Mouse (Mus musculus): ENCODE measurements at regions not wholly inside any gene's neighbourhood (a gene's known extent, or its start where the extent isn't known, plus 50 kb on each side); places are given as distances from the start of the nearest gene placed in this dataset.
A peak's percentile ranks its signal among the peaks of the same experiment; 100 is the strongest.

DNA sequence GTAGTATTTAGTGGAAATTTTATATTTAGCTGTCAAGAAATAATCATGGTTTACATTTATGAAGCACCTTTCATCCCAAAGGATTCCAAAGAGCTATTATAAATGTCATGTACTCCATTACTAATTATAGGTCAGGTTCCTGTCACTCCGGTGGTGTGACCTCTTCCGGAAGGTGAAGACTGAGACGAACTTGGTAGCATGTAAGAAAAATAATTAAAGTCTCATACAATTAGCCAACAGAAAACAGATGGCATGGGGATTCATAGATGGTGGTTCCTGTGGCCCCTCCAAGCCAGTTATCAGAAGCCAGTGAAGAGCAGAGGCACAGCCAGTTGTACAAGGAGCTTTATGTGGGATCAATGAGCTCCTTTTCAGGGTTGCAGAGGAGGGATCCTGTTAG lies 238.6 kb upstream of the 4930412O13Rik start:
- Histone ChIP-seq H3K27me3 (replicated peaks) (no peaks in the 10 kb centered on the region), H3K4me1 (peaks cover 7% of the 10 kb centered on the region; the same call in 1 of the 2 replicates), H3K4me3 (no peak overlapping the region), H3K36me3 (no peaks in the 10 kb centered on the region), H3K4me2 (no peak overlapping the region), H3K27ac (replicated peaks) (no peak overlapping the region), H3K9me3 (no peaks in the 10 kb centered on the region), H3K9ac (no peak overlapping the region)
- WGBS, result 74% methylated on average over 3 of the region's 3 CpGs
- no peak for ATAC-seq (ENCODE audit: extremely low read depth, insufficient number of reproducible peaks, low FRiP score, low TSS enrichment)

- ATAC-seq (ENCODE audit: extremely low read depth, insufficient number of reproducible peaks, low FRiP score, low TSS enrichment), result no peak
- 70% methylated on average over 3 of the region's 3 CpGs for WGBS
- Histone ChIP-seq H3K27me3 (replicated peaks) (no peaks in the 10 kb centered on the region), H3K36me3 (no peaks in the 10 kb centered on the region), H3K4me2 (no peak overlapping the region), H3K27ac (replicated peaks) (no peak overlapping the region), H3K4me3 (no peak overlapping the region), H3K9me3 (no peaks in the 10 kb centered on the region), H3K4me1 (peaks cover 5% of the 10 kb centered on the region; the same call in 1 of the 2 replicates), H3K9ac (no peak overlapping the region)
These were observed 234.6 kb upstream of the 4930412O13Rik start for GRCm38 (mm10) chr2:9646466-9646865.

DNA sequence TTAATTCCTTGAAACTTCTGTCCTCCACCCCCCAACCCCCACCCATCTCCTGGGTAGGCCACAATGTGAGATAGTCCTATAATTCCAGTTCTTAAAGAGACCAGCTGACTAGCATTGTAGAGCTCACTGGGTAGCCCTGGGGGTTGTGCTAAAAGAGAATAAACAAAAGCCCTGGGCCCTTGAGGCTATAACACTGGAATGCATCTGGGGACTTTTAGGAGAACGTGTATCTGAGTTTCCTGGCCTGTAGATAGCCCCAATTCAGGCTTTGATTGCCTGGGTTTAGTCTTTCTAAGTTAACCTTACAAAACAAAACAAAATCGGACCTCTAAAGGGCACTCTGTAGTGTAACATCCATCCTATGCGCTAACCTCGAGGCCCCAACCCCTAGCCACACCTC lies 234.1 kb upstream of the 4930412O13Rik start:
- no peak for ATAC-seq (ENCODE audit: extremely low read depth, insufficient number of reproducible peaks, low FRiP score, low TSS enrichment)
- Histone ChIP-seq H3K4me2 (no peak overlapping the region), H3K9me3 (no peaks in the 10 kb centered on the region), H3K36me3 (no peaks in the 10 kb centered on the region), H3K27me3 (replicated peaks) (no peaks in the 10 kb centered on the region), H3K4me1 (0 out of 2 replicates have a peak, but pooled peaks cover under 1% of the 10 kb centered on the region), H3K9ac (no peak overlapping the region), H3K4me3 (no peak overlapping the region), H3K27ac (replicated peaks) (no peak overlapping the region)
- WGBS, result 29% methylated on average over 4 of the region's 4 CpGs

DNA sequence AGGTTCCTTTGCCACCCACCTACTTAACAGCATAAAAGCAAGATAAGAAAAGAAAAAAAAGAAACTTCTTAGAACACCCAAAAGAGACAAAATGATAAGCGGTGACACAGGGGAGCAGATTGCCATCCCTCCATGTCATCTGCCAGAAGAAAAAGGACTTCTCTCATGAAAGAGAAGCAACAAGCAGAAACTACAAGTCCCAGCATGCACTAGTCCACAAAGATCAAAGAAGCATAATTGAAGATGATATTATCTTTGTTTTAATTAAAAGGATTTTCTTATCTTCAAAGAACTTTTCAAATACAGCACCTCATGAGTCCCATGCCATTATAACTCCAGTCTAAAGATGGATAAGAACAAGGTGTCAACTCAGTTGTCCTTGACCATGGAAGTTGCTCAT lies 231.0 kb upstream of the 4930412O13Rik start:
- Histone ChIP-seq H3K4me3 (no peak overlapping the region), H3K36me3 (no peaks in the 10 kb centered on the region), H3K9ac (no peak overlapping the region), H3K27ac (replicated peaks) (no peak overlapping the region), H3K4me1 (no peaks in the 10 kb centered on the region), H3K9me3 (no peaks in the 10 kb centered on the region), H3K4me2 (no peak overlapping the region), H3K27me3 (replicated peaks) (no peaks in the 10 kb centered on the region)
- 79% methylated on average over 1 of the region's 1 CpGs for WGBS
- no peak for ATAC-seq (ENCODE audit: extremely low read depth, insufficient number of reproducible peaks, low FRiP score, low TSS enrichment)

- no peaks in the 10 kb centered on the region for H3K36me3 ChIP-seq
- WGBS, result 87% methylated on average over 4 of the region's 4 CpGs
- H3K9ac ChIP-seq, result no peak overlapping the region
- no peaks in the 10 kb centered on the region for H3K9me3 ChIP-seq
- H3K27me3 ChIP-seq (replicated peaks), result no peaks in the 10 kb centered on the region
- H3K4me3 ChIP-seq, result no peak overlapping the region
- no peak overlapping the region for H3K27ac ChIP-seq (replicated peaks)
- ATAC-seq (ENCODE audit: extremely low read depth, insufficient number of reproducible peaks, low FRiP score, low TSS enrichment), result no peak
- no peak overlapping the region for H3K4me2 ChIP-seq
- no peaks in the 10 kb centered on the region for H3K4me1 ChIP-seq
These were observed 222.2 kb upstream of the 4930412O13Rik start for GRCm38 (mm10) chr2:9658880-9659279.

GRCm38 (mm10) chr2:9669621-9670020 lies 211.4 kb upstream of the 4930412O13Rik start:
- Histone ChIP-seq H3K4me1 (no peaks in the 10 kb centered on the region), H3K27ac (replicated peaks) (no peak overlapping the region), H3K4me2 (no peak overlapping the region), H3K27me3 (replicated peaks) (no peaks in the 10 kb centered on the region), H3K4me3 (no peak overlapping the region), H3K9me3 (no peaks in the 10 kb centered on the region), H3K36me3 (no peaks in the 10 kb centered on the region), H3K9ac (no peak overlapping the region)
- 65% methylated on average over 4 of the region's 4 CpGs for WGBS
- ATAC-seq (ENCODE audit: extremely low read depth, insufficient number of reproducible peaks, low FRiP score, low TSS enrichment), result no peak

- H3K27me3 ChIP-seq (replicated peaks), result no peaks in the 10 kb centered on the region
- H3K36me3 ChIP-seq, result no peaks in the 10 kb centered on the region
- no peaks in the 10 kb centered on the region for H3K9me3 ChIP-seq
- WGBS, result 33% methylated on average over 7 of the region's 7 CpGs
- H3K4me1 ChIP-seq, result no peaks in the 10 kb centered on the region; the same call in 1 of the 2 replicates
- no peak overlapping the region for H3K4me3 ChIP-seq
- ATAC-seq (ENCODE audit: extremely low read depth, insufficient number of reproducible peaks, low FRiP score, low TSS enrichment), result no peak
- H3K27ac ChIP-seq (replicated peaks), result peak overlapping the region; percentile 59
- peak overlapping the region; percentile 4 for H3K4me2 ChIP-seq
- no peak overlapping the region for H3K9ac ChIP-seq
These were observed 199.3 kb upstream of the 4930412O13Rik start for GRCm38 (mm10) chr2:9681691-9682152.

DNA sequence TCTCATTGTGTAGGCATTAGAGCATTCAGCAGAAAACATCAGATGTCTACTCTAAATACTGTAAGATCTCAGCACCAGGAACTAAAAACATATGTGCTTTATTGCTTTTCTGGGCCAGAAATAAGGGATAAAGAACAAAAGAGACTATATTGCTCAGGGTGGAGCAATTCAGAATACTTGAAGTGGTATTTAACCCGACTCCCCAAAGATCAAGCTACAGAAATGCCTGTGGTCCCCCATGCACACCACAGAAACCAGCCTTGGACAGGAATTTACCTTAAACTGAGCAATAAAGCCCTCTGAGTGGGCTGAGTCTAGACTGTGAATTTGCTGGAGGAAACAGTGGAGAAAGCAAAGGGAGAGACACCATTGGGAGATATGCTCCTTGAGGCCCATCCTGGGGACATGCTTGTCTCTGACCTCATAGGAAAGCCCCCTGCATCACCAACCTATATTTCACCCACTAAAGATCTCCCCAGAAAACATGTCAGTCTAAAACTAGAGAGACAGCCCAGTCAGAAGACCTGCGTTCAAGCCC lies 197.3 kb upstream of the 4930412O13Rik start:
- no peak for ATAC-seq (ENCODE audit: extremely low read depth, insufficient number of reproducible peaks, low FRiP score, low TSS enrichment)
- no peak overlapping the region for H3K4me2 ChIP-seq
- WGBS, result 85% methylated on average over 2 of the region's 2 CpGs

GRCm38 (mm10) chr2:9688176-9688575 lies 192.9 kb upstream of the 4930412O13Rik start:
- Histone ChIP-seq H3K27me3 (replicated peaks) (no peaks in the 10 kb centered on the region), H3K4me3 (no peak overlapping the region), H3K9me3 (no peaks in the 10 kb centered on the region), H3K4me1 (no peaks in the 10 kb centered on the region), H3K36me3 (no peaks in the 10 kb centered on the region), H3K27ac (replicated peaks) (no peak overlapping the region), H3K9ac (no peak overlapping the region), H3K4me2 (no peak overlapping the region)
- no peak for ATAC-seq (ENCODE audit: extremely low read depth, insufficient number of reproducible peaks, low FRiP score, low TSS enrichment)
- WGBS, result 74% methylated on average over 7 of the region's 7 CpGs

More for the DNA sequence above, 197.3 kb upstream of the 4930412O13Rik start:
- Histone ChIP-seq H3K4me1 (no peaks in the 10 kb centered on the region; the same call in 1 of the 2 replicates), H3K9ac (no peak overlapping the region), H3K4me3 (no peak overlapping the region), H3K27me3 (replicated peaks) (no peaks in the 10 kb centered on the region), H3K36me3 (no peaks in the 10 kb centered on the region), H3K27ac (replicated peaks) (no peak overlapping the region), H3K9me3 (no peaks in the 10 kb centered on the region)

- no peaks in the 10 kb centered on the region for H3K27me3 ChIP-seq (replicated peaks)
- H3K9ac ChIP-seq, result no peak overlapping the region
- no peaks in the 10 kb centered on the region for H3K4me1 ChIP-seq
- no peaks in the 10 kb centered on the region for H3K9me3 ChIP-seq
- H3K27ac ChIP-seq (replicated peaks), result no peak overlapping the region
- no peaks in the 10 kb centered on the region for H3K36me3 ChIP-seq
- no peak overlapping the region for H3K4me2 ChIP-seq
- no peak overlapping the region for H3K4me3 ChIP-seq
- 78% methylated on average over 5 of the region's 5 CpGs for WGBS
- no peak for ATAC-seq (ENCODE audit: extremely low read depth, insufficient number of reproducible peaks, low FRiP score, low TSS enrichment)
These were observed 191.5 kb upstream of the 4930412O13Rik start for GRCm38 (mm10) chr2:9689518-9689917.

- no peaks in the 10 kb centered on the region for H3K27me3 ChIP-seq (replicated peaks)
- no peak overlapping the region for H3K9ac ChIP-seq
- H3K36me3 ChIP-seq, result no peaks in the 10 kb centered on the region
- no peak overlapping the region for H3K4me2 ChIP-seq
- ATAC-seq (ENCODE audit: extremely low read depth, insufficient number of reproducible peaks, low FRiP score, low TSS enrichment), result no peak
- no peaks in the 10 kb centered on the region for H3K9me3 ChIP-seq
- no peak overlapping the region for H3K27ac ChIP-seq (replicated peaks)
- no peaks in the 10 kb centered on the region for H3K4me1 ChIP-seq
- 80% methylated on average over 5 of the region's 5 CpGs for WGBS
- H3K4me3 ChIP-seq, result no peak overlapping the region
These were observed 189.5 kb upstream of the 4930412O13Rik start for GRCm38 (mm10) chr2:9691506-9691905.

DNA sequence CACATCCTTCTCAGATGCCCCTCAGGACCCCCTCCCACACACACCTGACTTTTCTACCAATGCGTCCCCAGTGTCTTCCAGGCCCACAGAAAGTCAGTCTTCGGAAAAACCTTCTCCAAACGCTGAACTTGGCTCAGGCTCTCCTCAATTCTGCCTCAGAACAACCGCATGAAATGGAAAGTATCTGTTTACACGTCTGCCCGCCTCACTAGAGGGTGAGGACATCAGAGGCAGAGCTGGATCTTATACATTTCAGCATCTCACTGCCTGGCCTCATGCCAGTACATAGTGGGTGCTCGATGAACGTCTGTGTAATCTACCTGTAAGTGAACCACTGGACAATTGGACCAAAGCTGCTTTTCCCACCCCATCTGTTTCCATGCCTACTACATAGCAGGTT lies 189.1 kb upstream of the 4930412O13Rik start:
- Histone ChIP-seq H3K27me3 (replicated peaks) (no peaks in the 10 kb centered on the region), H3K27ac (replicated peaks) (no peak overlapping the region), H3K4me3 (no peak overlapping the region), H3K9me3 (no peaks in the 10 kb centered on the region), H3K4me1 (no peaks in the 10 kb centered on the region), H3K9ac (no peak overlapping the region), H3K36me3 (no peaks in the 10 kb centered on the region), H3K4me2 (no peak overlapping the region)
- WGBS, result 62% methylated on average over 8 of the region's 8 CpGs
- ATAC-seq (ENCODE audit: extremely low read depth, insufficient number of reproducible peaks, low FRiP score, low TSS enrichment), result no peak

Data from heart, embryonic 13.5 days (tissue).